Mouse (Mus musculus) lung, postnatal 0 days (tissue): ENCODE results near the gene Pm20d1.

Source experiments
- CTCF ChIP-seq: IDR thresholded peaks from 2 replicates; pipeline ENCODE4 v1.5.1; 2016; ENCODE audit warnings: antibody characterized with exemption, mild to moderate bottlenecking
- EP300 ChIP-seq: IDR thresholded peaks from 2 replicates; pipeline ENCODE4 v1.6.1; 2016; ENCODE audit warnings: antibody characterized with exemption, mild to moderate bottlenecking, control low read depth

DNA sequence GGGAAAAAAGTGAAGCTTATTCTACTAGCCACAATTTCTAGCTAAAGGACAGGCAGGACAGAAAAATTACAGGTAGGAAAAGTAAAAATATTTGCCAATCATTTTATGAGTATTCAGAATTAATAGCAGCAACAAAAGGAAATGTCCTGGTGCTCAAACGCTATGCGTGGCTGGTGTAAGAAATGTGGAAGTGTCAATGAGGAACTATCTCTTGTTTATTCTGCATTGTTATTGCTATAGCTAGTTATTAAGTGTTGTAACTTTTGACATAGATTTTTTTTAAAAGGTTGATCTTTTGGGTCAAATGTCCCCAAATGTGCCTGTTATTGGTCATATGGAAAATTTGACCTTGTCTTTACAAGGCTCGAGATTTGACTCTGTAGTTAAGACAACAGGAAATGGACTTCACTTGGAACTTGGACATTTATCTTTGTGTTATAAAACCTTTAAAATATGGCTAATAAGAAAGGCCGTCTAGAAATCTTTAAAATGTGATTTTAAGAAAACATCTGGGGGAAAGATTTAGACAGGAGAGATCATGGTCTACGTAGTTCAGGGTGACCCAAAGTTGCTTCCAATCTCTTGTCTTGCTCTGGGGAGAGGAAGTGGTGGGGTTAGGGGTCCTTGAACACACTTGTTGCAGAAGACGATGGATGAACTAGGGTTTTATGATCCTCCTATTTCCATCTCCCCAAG, 69.3 kb downstream of the Pm20d1 start:
- TF ChIP-seq CTCF (no peak), EP300 (no peak)
